Mouse (Mus musculus) liver, embryonic 16.5 days (tissue): ENCODE data around the gene Polq. TPM values are rescaled to one million over a fixed set of nuclear protein-coding genes. Genes with fewer than 3 reads are reported as not detected.
A peak's percentile ranks its signal among the peaks of the same experiment; 100 is the strongest.

ENCODE experiments used
- ATAC-seq: fragments of 200-750 bp; cut with Nextera tagmentation; 2 replicates; pipeline ENCODE4 v1.8.0; 2017; ENCODE audit warnings: low read depth, mild to moderate bottlenecking, moderate number of reproducible peaks, moderate library complexity
- H3K27ac ChIP-seq: fragments of 300-500 bp; sonication (generic); 2 replicates; pipeline ENCODE4 v1.5.1; 2014; ENCODE audit warnings: mild to moderate bottlenecking, low read length
- H3K27me3 ChIP-seq: fragments of 300-500 bp; sonication (generic); 2 replicates; pipeline ENCODE4 v1.6.1; 2014; ENCODE audit warnings: low read depth, low read length, mixed read lengths; ENCODE audit not compliant: control insufficient read depth, insufficient read depth
- H3K36me3 ChIP-seq: fragments of 300-500 bp; sonication (generic); 2 replicates; pipeline ENCODE4 v1.6.1; 2014; ENCODE audit warnings: mild to moderate bottlenecking; ENCODE audit not compliant: control insufficient read depth, insufficient read depth
- H3K4me1 ChIP-seq: fragments of 300-500 bp; sonication (generic); 2 replicates; pipeline ENCODE4 v1.6.1; 2014; ENCODE audit warnings: low read depth, low read length, mixed read lengths; ENCODE audit not compliant: control insufficient read depth
- H3K4me2 ChIP-seq: fragments of 300-500 bp; sonication (generic); 2 replicates; pipeline ENCODE4 v1.6.1; 2014; ENCODE audit warnings: low read depth, low read length, mixed read lengths
- H3K4me3 ChIP-seq: fragments of 300-500 bp; sonication (generic); 2 replicates; pipeline ENCODE4 v1.5.1; 2014; ENCODE audit warnings: low read depth, mild to moderate bottlenecking, low read length
- H3K9ac ChIP-seq: fragments of 300-500 bp; sonication (generic); 2 replicates; pipeline ENCODE4 v1.6.1; 2014; ENCODE audit warnings: low read depth, low read length
- H3K9me3 ChIP-seq: fragments of 300-500 bp; sonication (generic); replicated peaks from 2 replicates; pipeline ENCODE4 v1.6.1; 2016; ENCODE audit warnings: low read length; ENCODE audit not compliant: control insufficient read depth
- WGBS: fragments of 180-500 bp; shearing (Covaris S2); extraction: QIAGEN DNeasy Blood & Tissue Kit; methylation state at CpG from one replicate; pipeline ENCODE4 v1.1.7; 2014; ENCODE audit not compliant: insufficient replicate concordance; 5-methylcytosine and 5-hydroxymethylcytosine counted together
- polyA plus RNA-seq: library from polyadenylated mRNA; unstranded; fragments of >200 nt; fragmentation: Nextera tagmentation; extraction: Ambion mirVana; gene quantifications from 2 replicates; pipeline ENCODE4 v1.2.1, GENCODE M21; 2015

Gene Polq
- 7.6 and 7.9 TPM in 2 replicates for polyA plus RNA-seq

- peak within 1 kb of the TSS; percentile 90 for H3K9ac ChIP-seq
- H3K4me1 ChIP-seq, result peaks cover 10% of the 10 kb centered on the region
- H3K4me3 ChIP-seq, result peak within 1 kb of the TSS; percentile 96
- 1% methylated on average over 30 of the region's 30 CpGs for WGBS
- no peaks in the 10 kb centered on the region; the same call in 1 of the 2 replicates for H3K36me3 ChIP-seq
- H3K4me2 ChIP-seq, result peak within 1 kb of the TSS; percentile 76
- peak; percentile 98 for ATAC-seq
- H3K9me3 ChIP-seq, result no peaks in the 10 kb centered on the region
- no peaks in the 10 kb centered on the region for H3K27me3 ChIP-seq
- H3K27ac ChIP-seq, result peak within 1 kb of the TSS; percentile 53
Observed at GRCm38 (mm10) chr16:37011061-37011921, at the start of gene Polq. Gene Polq, plus strand, starts transcription at chr16:37011786.

- WGBS, result 58% methylated on average over 4 of the region's 4 CpGs
- Histone ChIP-seq H3K27ac (no peak overlapping the region), H3K4me1 (no peaks in the 10 kb centered on the region), H3K4me2 (no peak overlapping the region), H3K36me3 (no peaks in the 10 kb centered on the region), H3K4me3 (no peak overlapping the region), H3K9me3 (no peaks in the 10 kb centered on the region), H3K9ac (no peak overlapping the region), H3K27me3 (no peaks in the 10 kb centered on the region)
- ATAC-seq, result no peak
Observed at GRCm38 (mm10) chr16:36963415-36963814, 48.2 kb upstream of the Polq start.

- Histone ChIP-seq H3K36me3 (no peaks in the 10 kb centered on the region), H3K4me2 (no peak overlapping the region), H3K27me3 (no peaks in the 10 kb centered on the region), H3K27ac (no peak overlapping the region), H3K9ac (no peak overlapping the region), H3K9me3 (no peaks in the 10 kb centered on the region), H3K4me1 (no peaks in the 10 kb centered on the region), H3K4me3 (no peak overlapping the region)
- no peak for ATAC-seq
- 76% methylated on average over 2 of the region's 2 CpGs for WGBS
Observed at GRCm38 (mm10) chr16:36979127-36979526, 32.5 kb upstream of the Polq start.

GRCm38 (mm10) chr16:36983796-36984195, 27.8 kb upstream of the Polq start:
- Histone ChIP-seq H3K4me1 (no peaks in the 10 kb centered on the region), H3K27me3 (no peaks in the 10 kb centered on the region), H3K9ac (no peak overlapping the region), H3K36me3 (no peaks in the 10 kb centered on the region), H3K4me3 (no peak overlapping the region), H3K9me3 (no peaks in the 10 kb centered on the region), H3K27ac (no peak overlapping the region), H3K4me2 (no peak overlapping the region)
- no peak for ATAC-seq
- WGBS, result 67% methylated on average over 1 of the region's 1 CpGs

GRCm38 (mm10) chr16:36985636-36986042, 25.9 kb upstream of the Polq start:
- Histone ChIP-seq H3K4me1 (no peaks in the 10 kb centered on the region), H3K4me3 (peak overlapping the region; percentile 15; the same call in 1 of the 2 replicates), H3K9me3 (no peaks in the 10 kb centered on the region), H3K27me3 (no peaks in the 10 kb centered on the region), H3K9ac (no peak overlapping the region), H3K4me2 (peak overlapping the region; percentile 25; the same call in 1 of the 2 replicates), H3K36me3 (no peaks in the 10 kb centered on the region), H3K27ac (no peak overlapping the region)
- WGBS, result 20% methylated on average over 5 of the region's 5 CpGs
- ATAC-seq, result peak; percentile 30; the same call in 1 of the 2 replicates

- Histone ChIP-seq H3K36me3 (no peaks in the 10 kb centered on the region), H3K27ac (no peak overlapping the region), H3K4me2 (no peak overlapping the region), H3K4me1 (no peaks in the 10 kb centered on the region), H3K4me3 (no peak overlapping the region), H3K9ac (no peak overlapping the region), H3K9me3 (no peaks in the 10 kb centered on the region), H3K27me3 (no peaks in the 10 kb centered on the region)
- no peak for ATAC-seq
- WGBS, result 66% methylated on average over 2 of the region's 2 CpGs
Observed at GRCm38 (mm10) chr16:36987399-36987798, 24.2 kb upstream of the Polq start.

- no peak for ATAC-seq
- Histone ChIP-seq H3K9ac (no peak overlapping the region), H3K27ac (no peak overlapping the region), H3K27me3 (no peaks in the 10 kb centered on the region), H3K4me2 (no peak overlapping the region), H3K4me1 (no peaks in the 10 kb centered on the region), H3K36me3 (no peaks in the 10 kb centered on the region), H3K4me3 (no peak overlapping the region), H3K9me3 (no peaks in the 10 kb centered on the region)
Observed at GRCm38 (mm10) chr16:36988066-36988465, 23.5 kb upstream of the Polq start.

GRCm38 (mm10) chr16:36989493-36989892, 22.1 kb upstream of the Polq start:
- no peak for ATAC-seq
- Histone ChIP-seq H3K9me3 (no peaks in the 10 kb centered on the region), H3K36me3 (no peaks in the 10 kb centered on the region), H3K9ac (no peak overlapping the region), H3K4me2 (no peak overlapping the region), H3K27me3 (no peaks in the 10 kb centered on the region), H3K4me1 (no peaks in the 10 kb centered on the region), H3K27ac (no peak overlapping the region), H3K4me3 (no peak overlapping the region)
- 58% methylated on average over 8 of the region's 8 CpGs for WGBS

GRCm38 (mm10) chr16:36989999-36990625, 21.5 kb upstream of the Polq start, which contains the start of gene Fbxo40:
Gene Fbxo40, minus strand, starts transcription at chr16:36990467.
- Histone ChIP-seq H3K27me3 (no peaks in the 10 kb centered on the region), H3K27ac (no peak within 1 kb of the TSS), H3K4me1 (no peaks in the 10 kb centered on the region), H3K9me3 (no peaks in the 10 kb centered on the region), H3K4me3 (no peak within 1 kb of the TSS), H3K36me3 (no peaks in the 10 kb centered on the region), H3K9ac (no peak within 1 kb of the TSS), H3K4me2 (no peak within 1 kb of the TSS)
- 68% methylated on average over 18 of the region's 18 CpGs for WGBS
- ATAC-seq, result no peak
